Mouse (Mus musculus) layer of hippocampus, postnatal 36 days (tissue): Measurements from ENCODE around the gene Hs6st2. TPM values are rescaled to one million over a fixed set of nuclear protein-coding genes. Genes with fewer than 3 reads are reported as not detected.

Experiments used
- total RNA-seq, 2 experiments: library from RNA; stranded (reverse); gene quantifications; 2 replicates each; pipeline ENCODE4 v1.2.3; 2021

The Hs6st2 gene
- total RNA-seq, 2 experiments from 2014 or later, result 19.4 to 24.4 TPM

Other genes starting within 250 kb of the Hs6st2 start
- not detected for gene Usp26, start 119.4 kb upstream of the Hs6st2 start, total RNA-seq